Mouse (Mus musculus): ENCODE measurements at regions not wholly inside any gene's neighbourhood (a gene's known extent, or its start where the extent isn't known, plus 50 kb on each side); places are given as distances from the start of the nearest gene placed in this dataset.

DNA sequence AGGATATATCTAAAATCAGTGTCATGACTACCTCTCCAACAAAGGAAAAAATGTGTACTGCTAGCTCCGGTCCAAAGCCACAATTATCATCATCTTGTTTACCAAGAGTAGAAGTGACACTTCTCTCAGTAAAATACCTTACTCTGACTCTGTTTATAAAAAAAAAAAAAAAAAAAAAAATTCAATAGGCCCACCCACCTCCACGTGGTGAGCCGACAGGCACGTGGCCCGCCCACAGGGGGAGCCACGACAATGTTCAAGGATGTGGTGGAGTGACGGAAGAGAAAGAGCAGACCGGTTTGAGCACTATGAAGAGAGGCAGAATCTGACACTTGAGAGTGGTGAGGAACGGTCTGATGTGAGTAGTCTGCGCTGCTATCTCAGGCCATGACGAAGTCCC lies 106.5 kb upstream of the Usp24 start:
- TF ChIP-seq EP300 (IDR thresholded peaks at IDR 0.05; ENCODE audit: low read depth): no peak
- TF ChIP-seq CTCF (IDR thresholded peaks at IDR 0.05; ENCODE audit: low read depth): no peak

Data from liver, embryonic 14.5 days (tissue).